Mouse (Mus musculus) brain, embryonic 14.5 days (tissue): ENCODE results near the gene Ankrd52.

Experiments
- CTCF ChIP-seq: fragments of 200-500 bp; IDR thresholded peaks from 2 replicates; pipeline ENCODE4 v1.5.1; 2012; ENCODE audit warnings: inconsistent platforms, mild to moderate bottlenecking, moderate library complexity, borderline replicate concordance; ENCODE audit not compliant: insufficient read depth, insufficient read length; ENCODE audit errors: extremely low read depth
- POLR2A ChIP-seq: fragments of 200-500 bp; IDR thresholded peaks from 2 replicates; pipeline ENCODE4 v1.6.1; 2012; ENCODE audit warnings: mild to moderate bottlenecking, inconsistent platforms, borderline replicate concordance; ENCODE audit not compliant: poor library complexity, insufficient read depth, insufficient read length, severe bottlenecking; ENCODE audit errors: extremely low read depth

DNA sequence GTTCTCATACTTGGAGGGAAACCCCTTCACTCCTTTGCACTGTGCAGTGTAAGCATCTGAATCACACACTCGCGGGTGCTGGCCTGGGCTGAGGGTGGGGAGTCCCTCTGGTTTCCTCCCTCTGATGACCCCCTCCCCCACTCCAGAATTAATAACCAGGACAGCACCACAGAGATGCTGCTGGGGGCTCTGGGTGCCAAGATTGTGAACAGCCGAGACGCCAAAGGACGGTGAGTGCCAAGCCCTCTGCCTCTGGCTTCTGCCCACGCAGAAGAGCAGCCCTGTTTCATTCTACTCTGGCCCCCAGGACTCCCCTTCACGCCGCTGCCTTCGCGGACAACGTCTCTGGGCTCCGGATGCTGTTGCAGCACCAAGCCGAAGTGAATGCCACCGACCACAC lies 12.0 kb downstream of the Ankrd52 start:
- TF ChIP-seq CTCF (no peak), POLR2A (no peak)
